Mouse (Mus musculus): ENCODE measurements around the gene Zfp972.
"Not testable (repeated sequence)": the region's sequence is repeated elsewhere in the genome, so short reads cannot be mapped to it uniquely, and the experiment has no call there.

Gene Zfp972

DNA sequence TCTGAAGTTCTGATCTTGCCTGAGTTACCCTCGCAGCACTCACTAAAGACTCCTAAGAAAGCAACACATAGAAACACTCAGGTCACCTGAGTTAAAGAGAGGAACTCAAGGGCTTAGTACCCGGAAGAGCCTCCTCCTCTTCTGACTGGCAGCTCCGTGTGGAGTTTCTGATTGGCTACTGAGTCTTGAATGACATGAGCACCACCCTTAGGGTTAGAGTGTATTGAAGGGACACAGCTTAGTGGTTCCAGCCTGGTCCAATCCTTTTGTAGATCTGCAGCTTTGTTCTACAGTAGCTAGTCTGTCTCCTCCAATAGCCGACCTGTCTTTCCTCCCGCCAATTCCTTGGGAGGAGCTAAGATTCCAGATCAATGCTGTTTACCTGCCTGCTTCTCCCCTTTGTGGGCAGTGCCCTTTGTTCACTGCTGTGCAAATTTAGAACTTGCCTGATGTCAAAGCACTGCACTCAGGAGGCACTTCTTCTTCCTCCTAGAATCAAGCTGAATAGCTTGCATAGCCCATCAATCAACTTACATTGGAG lies at the start of gene Zfp972:
Gene Zfp972 (minus strand): TSS at position 51 of the 541 bp plus-strand sequence.
- in situ Hi-C loops (cut with MboI; ENCODE audit: low sequenced_read_pairs): not testable (repeated sequence)

DNA sequence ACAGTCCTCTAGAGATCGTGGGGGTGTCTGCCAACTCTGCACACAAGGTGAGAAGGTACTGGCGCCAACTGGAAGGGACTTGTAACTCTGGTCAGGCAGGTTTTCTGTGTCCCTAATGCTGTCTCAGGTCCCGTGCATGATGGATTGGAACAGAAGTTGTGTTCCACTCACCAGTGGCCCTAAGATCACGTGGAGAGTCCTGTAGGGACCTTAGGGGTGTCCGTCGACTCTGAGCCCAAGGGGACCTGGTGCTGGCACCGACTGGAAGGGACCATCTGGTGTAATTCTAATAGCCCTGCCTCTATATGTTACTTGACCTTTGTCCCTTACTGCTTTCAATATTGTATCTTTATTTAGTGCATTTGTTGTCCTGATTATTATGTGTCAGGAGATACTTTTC lies 49.4 kb upstream of the Zfp972 start:
- in situ Hi-C loops (cut with MboI; ENCODE audit: low sequenced_read_pairs): not testable (repeated sequence)

DNA sequence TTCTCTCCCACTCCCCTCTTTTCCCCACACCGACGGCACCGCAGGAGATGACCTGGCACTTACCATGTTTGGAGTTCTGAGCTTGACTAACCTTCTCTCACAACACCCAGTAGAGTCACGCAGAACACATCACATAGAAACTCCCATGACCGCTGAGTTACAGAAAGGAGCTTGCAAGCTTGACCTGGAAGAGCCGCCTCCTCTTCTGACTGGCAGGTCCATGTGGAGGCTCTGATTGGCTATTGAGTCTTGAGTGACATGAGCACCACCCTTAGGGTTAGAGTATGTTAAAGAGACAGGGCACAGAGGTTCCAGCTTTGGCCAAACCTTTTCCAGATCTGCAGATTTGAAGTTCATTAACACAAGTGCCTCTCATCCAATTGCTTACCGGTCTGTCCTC lies 31.7 kb upstream of the Zfp972 start, which contains the start of gene Gm14326:
Gene Gm14326 (minus strand): TSS at position 153 of the 400 bp plus-strand sequence.
- in situ Hi-C loops (cut with MboI; ENCODE audit: low sequenced_read_pairs): not testable (repeated sequence)

DNA sequence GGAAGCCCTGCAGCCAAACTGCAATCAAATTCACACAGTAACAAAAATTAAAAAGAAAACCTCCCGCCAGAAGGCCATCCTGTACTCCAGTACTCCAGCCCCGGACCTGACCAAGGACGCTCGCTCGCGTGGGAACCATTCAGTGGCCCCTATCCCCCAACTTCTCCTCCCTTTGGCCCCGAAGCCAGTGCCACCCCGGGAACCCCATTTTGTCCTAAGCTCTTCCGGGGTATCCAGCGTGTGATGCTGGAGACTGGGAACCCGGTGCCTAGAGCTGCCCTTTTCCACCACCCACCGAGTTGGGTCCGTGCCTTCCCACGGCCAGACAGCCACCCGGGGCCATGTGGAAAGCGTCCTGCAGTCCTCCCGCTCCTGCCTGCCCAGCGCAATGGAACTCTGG lies 31.3 kb upstream of the Zfp972 start:
- in situ Hi-C loops (cut with MboI; ENCODE audit: low sequenced_read_pairs): not testable (repeated sequence)

DNA sequence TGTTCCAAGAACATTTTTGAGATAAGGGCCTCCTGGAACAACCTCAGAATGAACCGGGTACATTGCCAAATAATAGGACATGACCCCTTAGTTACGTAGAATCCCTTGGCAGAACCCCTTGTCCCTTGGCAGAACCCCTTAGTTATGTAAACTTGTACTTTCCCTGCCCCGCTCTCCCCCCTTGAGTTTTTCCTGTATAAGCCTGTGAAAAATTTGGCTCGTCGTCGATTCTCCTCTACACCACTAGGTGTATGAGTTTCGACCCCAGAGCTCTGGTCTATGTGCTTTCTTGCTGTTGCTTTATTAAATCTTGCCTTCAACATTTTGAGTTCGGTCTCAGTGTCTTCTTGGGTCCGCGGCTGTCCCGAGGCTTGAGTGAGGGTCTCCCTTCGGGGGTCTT lies 22.1 kb downstream of the Zfp972 start:
- in situ Hi-C loops (cut with MboI; ENCODE audit: low sequenced_read_pairs): not testable (repeated sequence)

DNA sequence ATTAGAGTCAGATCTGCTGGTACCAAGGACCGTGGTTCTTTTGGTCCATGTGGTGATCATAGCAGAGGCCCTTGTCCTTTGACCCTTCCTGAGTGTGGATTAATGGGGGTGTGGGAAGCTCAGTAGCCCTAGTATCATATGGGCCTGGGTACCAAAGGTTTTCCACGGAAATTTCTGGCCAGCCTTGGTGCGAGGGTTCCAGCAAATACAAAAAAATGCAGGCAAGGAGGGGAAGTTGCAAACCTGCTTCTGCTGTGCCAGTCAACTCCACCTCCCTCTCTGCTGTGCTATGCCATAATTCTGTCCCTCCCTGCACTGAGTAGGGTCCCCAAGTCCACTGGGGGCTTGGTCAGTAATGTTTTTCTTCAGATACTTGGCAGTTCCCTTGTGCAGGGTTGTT lies 27.2 kb downstream of the Zfp972 start:
- in situ Hi-C loops (cut with MboI; ENCODE audit: low sequenced_read_pairs): not testable (repeated sequence)

DNA sequence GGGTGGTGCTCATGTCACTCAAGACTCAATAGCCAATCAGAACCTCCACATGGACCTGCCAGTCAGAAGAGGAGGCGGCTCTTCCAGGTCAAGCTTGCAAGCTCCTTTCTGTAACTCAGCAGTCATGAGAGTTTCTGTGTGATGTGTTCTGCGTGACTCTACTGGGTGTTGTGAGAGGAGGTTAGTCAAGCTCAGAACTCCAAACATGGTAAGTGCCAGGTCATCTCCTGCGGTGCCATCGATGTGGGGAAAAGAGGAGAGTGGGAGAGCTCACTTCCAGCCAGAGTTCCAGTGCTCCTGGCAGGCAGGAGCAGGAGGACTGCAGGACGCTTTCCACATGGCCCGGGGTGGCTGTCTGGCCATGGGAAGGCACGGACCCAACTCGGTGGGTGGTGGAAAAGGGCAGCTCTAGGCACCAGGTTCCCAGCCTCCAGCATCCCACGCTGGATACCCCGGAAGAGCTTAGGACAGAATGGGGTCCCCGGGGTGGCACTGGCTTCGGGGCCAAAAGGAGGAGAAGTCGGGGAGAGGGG lies 28.3 kb downstream of the Zfp972 start, which contains the start of gene Gm14327:
Gene Gm14327 (plus strand): TSS at position 51 of the 533 bp plus-strand sequence.
- in situ Hi-C loops (cut with MboI; ENCODE audit: low sequenced_read_pairs): not testable (repeated sequence)

DNA sequence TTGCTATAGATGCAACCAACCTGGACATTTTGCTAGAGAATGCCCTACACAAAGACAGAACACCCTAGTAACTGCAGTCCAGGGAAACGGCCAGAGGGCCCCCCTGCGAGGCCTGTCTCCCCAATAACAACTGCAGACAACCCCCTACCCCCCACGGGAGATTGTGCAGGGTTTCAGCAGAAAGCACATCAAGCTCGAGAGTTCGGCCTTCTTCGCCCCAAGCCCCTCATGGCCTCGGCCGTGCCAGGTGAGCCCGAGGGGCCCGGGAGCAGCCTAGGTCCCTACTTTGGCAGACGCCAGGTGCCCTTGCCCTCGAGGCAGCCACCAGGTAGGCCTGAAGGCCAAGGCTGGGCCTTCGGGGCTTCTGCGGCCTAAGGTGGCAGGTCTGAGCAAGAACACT lies 37.7 kb downstream of the Zfp972 start:
- in situ Hi-C loops (cut with MboI; ENCODE audit: low sequenced_read_pairs): not testable (repeated sequence)

DNA sequence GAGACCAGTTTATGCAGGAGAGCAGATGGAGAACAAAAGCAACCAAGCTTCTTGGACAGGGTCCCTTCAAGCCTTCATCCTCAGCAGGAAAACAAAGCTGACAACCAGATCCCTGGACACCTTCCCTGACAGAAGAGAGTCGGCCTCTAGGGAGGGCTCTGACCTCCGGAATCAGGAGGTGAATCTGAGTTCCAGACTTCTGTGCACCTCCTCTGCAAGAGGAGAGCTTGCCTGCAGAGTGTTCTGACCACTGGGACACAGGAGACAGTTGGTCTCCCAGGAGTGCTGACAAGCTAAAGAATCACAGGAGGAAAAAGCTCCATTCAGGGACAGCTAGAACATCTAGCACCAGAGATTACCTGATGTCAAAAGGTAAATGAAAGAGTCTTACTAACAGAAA lies 63.2 kb downstream of the Zfp972 start:
- in situ Hi-C loops (cut with MboI; ENCODE audit: low sequenced_read_pairs): not testable (repeated sequence)

Data from CH12F3 (cell line).